Mouse (Mus musculus) Patski (cell line): ENCODE measurements around the gene Ccsap. TPM values are rescaled to one million over a fixed set of nuclear protein-coding genes. Genes with fewer than 3 reads are reported as not detected.

Experiments
- ATAC-seq: fragments of 100-300 bp; one replicate; pipeline ENCODE4 v1.8.0; 2021
- CTCF ChIA-PET: fragments of 350-600 bp; sonication (Branson Sonifier 250); formaldehyde crosslinking; loops from one replicate; lab custom pipeline; 2022; ENCODE audit warnings: inconsistent platforms; lab: Charles Lee
- POLR2A ChIA-PET: fragments of 350-600 bp; sonication (Branson Sonifier 250); formaldehyde crosslinking; loops from one replicate; lab custom pipeline; 2022; ENCODE audit warnings: antibody characterized with exemption, inconsistent platforms; lab: Charles Lee
- DNase-seq: peaks from one replicate; pipeline ENCODE4 v3.0.0-alpha.2; 2011; ENCODE audit warnings: low read depth, low spot score
- H3K27me3 ChIP-seq: fragments of 371-371 bp; one replicate; pipeline ENCODE4 v1.5.1; 2021
- CTCF ChIP-seq: fragments of 100-300 bp; IDR thresholded peaks from one replicate; pipeline ENCODE4 v1.5.1; 2021
- in situ Hi-C: fragments of 300-500 bp; cut with MboI; formaldehyde crosslinking; loops from 3 replicates; pipeline ENCODE4 v1.11.1; 2018; ENCODE audit warnings: low pct_unique_long_range_greater_than_20kb, mixed read lengths
- polyA plus RNA-seq: library from polyadenylated mRNA; unstranded; gene quantifications from one replicate; pipeline ENCODE4 v1.2.3, GENCODE M21; 2021

Gene Ccsap
- polyA plus RNA-seq, 1 experiment from 2014 or later, result 4.9 TPM

- TF ChIP-seq CTCF, result no peak
- ATAC-seq, result no peak
- ChIA-PET CTCF (no interaction called here), POLR2A (no interaction called here)
- in situ Hi-C loops, result no loop called here
- H3K27me3 ChIP-seq, result peaks cover 6% of the 10 kb centered on the region
- no peak for DNase-seq
Observed at GRCm38 (mm10) chr8:123892586-123893155, 32.7 kb upstream of the Ccsap start.

DNA sequence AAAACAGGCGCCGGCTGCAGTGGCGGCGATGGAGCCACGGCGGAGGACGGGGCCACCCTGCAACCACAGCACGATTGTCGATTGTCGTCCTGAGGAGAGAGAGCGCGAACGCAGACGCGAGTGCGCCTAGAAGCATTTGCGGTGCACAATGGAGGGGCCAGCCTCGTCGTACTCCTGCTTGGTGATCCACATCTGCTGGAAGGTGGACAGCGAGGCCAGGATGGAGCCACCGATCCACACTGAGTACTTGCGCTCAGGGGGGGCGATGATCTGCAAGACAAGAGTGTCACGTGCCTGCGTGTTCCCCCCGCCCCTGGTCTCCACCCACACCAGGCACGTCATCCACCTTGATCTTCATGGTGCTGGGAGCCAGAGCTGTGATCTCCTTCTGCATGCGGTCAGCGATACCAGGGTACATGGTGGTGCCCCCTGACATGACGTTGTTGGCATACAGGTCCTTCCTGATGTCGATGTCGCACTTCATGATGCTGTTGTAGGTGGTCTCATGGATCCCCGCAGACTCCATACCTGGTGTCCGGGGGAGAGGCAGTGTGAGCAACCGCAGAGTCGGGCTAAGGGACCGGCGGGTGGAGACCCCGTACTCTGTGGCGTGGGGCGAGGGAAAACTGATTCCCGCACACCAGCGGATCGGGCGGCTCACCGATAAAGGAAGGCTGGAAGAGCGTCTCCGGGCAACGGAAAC, 32.0 kb upstream of the Ccsap start:
- peaks cover 6% of the 10 kb centered on the region for H3K27me3 ChIP-seq
- POLR2A ChIA-PET, result no interaction called here

GRCm38 (mm10) chr8:123891271-123891670, 31.3 kb upstream of the Ccsap start:
- in situ Hi-C loops, result no loop called here
- no peak for DNase-seq
- H3K27me3 ChIP-seq, result peaks cover 6% of the 10 kb centered on the region
- ChIA-PET CTCF (no interaction called here), POLR2A (no interaction called here)
- no peak for ATAC-seq
- TF ChIP-seq CTCF, result no peak

More for the DNA sequence above, 32.0 kb upstream of the Ccsap start:
- in situ Hi-C loops, result no loop called here
- no peak for ATAC-seq
- CTCF ChIA-PET, result no interaction called here
- DNase-seq, result no peak
- TF ChIP-seq CTCF, result no peak

- TF ChIP-seq CTCF, result no peak
- CTCF ChIA-PET, result no interaction called here
- ATAC-seq (no peak), DNase-seq (no peak)
- POLR2A ChIA-PET, result no interaction called here
- H3K27me3 ChIP-seq, result peaks cover 6% of the 10 kb centered on the region
- in situ Hi-C loops, result no loop called here
Observed at GRCm38 (mm10) chr8:123889797-123890196, 29.8 kb upstream of the Ccsap start.

DNA sequence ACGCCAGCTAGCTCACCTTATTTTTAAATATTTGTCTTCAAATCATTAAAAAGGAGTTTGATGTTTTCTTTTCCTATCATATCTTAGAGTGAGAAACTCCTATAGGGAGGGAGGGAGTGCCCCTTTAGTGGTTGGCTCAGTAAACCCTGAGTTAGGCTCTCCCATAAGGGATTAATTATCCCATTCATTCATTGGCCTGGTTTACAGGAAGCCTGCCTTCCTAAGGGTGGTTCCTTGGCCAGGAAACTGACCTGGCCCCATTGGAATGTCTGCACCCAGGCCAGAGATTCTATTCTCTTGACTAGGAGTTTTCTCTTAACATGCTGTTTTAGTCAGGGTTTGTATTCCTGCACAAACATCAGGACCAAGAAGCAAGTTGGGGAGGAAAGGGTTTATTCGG, 27.9 kb upstream of the Ccsap start:
- DNase-seq (no peak), ATAC-seq (no peak)
- ChIA-PET CTCF (no interaction called here), POLR2A (no interaction called here)
- no peak for TF ChIP-seq CTCF
- in situ Hi-C loops, result no loop called here
- peaks cover 6% of the 10 kb centered on the region for H3K27me3 ChIP-seq

GRCm38 (mm10) chr8:123887163-123887562, 27.2 kb upstream of the Ccsap start:
- H3K27me3 ChIP-seq, result peaks cover 6% of the 10 kb centered on the region
- ChIA-PET CTCF (no interaction called here), POLR2A (no interaction called here)
- ATAC-seq (no peak), DNase-seq (no peak)
- in situ Hi-C loops, result no loop called here
- no peak for TF ChIP-seq CTCF

DNA sequence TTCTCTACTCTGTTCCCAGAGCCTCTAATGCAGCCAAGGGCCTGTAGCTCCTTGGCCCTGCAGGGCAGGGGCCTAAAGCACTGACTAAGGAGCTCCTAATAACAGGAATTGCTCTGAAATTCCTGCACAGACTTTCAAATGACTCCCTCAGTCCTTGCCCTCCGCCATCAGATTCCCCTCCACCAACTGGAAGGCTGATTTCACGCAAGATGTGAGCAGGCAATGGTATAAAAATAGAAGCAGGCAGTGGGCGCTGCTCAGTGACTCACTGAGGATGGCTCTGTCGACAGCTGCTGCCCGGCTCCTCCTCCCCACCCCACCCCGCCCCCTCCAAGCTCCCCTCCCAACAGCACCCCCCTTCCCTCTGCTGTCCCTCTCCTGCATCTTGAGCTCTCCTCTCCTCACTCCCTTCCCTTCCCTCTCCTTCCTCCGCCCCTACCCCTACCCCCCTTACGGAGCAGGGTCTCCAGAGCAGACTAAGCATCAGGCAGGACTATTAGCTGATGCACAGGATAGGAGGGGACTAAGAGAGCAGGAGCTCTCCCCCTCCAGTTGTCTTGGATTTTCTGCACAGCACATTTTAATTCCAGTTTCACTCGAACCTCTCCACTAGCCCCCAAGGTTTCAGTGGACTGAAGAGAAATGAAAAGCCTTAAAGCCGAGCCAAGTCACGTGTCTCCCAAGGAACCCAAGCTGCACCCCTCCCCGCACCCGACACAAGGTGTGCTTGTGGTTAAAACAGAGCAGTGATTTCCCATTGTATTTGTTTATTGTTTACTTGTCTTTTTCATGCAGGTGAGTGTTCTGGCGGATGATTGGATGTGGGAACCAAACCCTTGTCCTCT, 24.9 kb upstream of the Ccsap start:
- no peaks in the 10 kb centered on the region for H3K27me3 ChIP-seq
- DNase-seq, result peak; percentile 9
- POLR2A ChIA-PET, result interaction anchor here (1.0 to 1.2 kb wide), 2 partner anchors 18 to 21 kb away, joined by 3 to 4 read pairs; no protein-coding TSS in a partner anchor
- in situ Hi-C loops, result no loop called here
- peak; percentile 68 for ATAC-seq
- no peak for TF ChIP-seq CTCF
- CTCF ChIA-PET, result interaction anchor here (1.0 to 1.6 kb wide), 3 partner anchors 9 to 21 kb away, joined by 3 to 5 read pairs (median 4); no protein-coding TSS in a partner anchor

- DNase-seq, result no peak
- in situ Hi-C loops, result no loop called here
- ChIA-PET CTCF (interaction anchor here (1.6 kb wide), 1 partner anchor 23 kb away, joined by 5 read pairs; no protein-coding TSS in a partner anchor), POLR2A (no interaction called here)
- TF ChIP-seq CTCF, result no peak
- ATAC-seq, result no peak
- H3K27me3 ChIP-seq, result no peaks in the 10 kb centered on the region
Observed at GRCm38 (mm10) chr8:123883094-123883493, 23.1 kb upstream of the Ccsap start.

GRCm38 (mm10) chr8:123882412-123882811, 22.4 kb upstream of the Ccsap start:
- in situ Hi-C loops, result no loop called here
- no peak for DNase-seq

DNA sequence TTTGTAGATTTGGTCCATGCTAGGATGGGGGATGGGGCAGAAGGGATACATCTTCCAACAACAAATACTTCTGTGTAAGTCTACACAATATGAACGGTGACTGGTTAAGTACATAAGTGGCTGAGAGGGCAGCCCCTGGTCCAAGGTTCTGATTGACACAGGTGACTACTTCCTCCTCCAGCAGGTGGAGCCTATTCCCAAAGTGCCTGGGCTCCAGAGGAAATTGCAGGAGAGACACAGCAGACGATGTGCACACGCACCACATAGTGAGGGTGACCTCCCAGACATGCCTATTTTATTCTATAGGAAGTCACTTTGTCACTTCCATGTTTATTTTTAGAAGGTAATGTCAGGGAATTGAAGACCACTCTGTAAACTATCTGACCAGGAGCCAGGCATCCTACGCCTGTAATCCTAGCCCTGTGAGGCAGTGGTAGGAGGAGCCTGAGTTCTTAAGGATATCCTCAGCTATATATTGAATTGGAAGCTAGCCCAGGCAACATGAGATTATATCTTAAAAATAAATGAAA, 20.9 kb upstream of the Ccsap start:
- no peak for TF ChIP-seq CTCF
- DNase-seq (no peak), ATAC-seq (no peak)
- ChIA-PET POLR2A (no interaction called here), CTCF (no interaction called here)
- no peaks in the 10 kb centered on the region for H3K27me3 ChIP-seq
- in situ Hi-C loops, result no loop called here

More at GRCm38 (mm10) chr8:123882412-123882811, 22.4 kb upstream of the Ccsap start:
- ChIA-PET CTCF (no interaction called here), POLR2A (interaction anchor here (0.7 kb wide), 1 partner anchor 166 kb away, joined by 4 read pairs; no protein-coding TSS in a partner anchor)
- ATAC-seq, result no peak
- TF ChIP-seq CTCF, result no peak
- H3K27me3 ChIP-seq, result no peaks in the 10 kb centered on the region
